In genomic region chr8:56083654-56084053, GRCm38 (mm10) we compare ENCODE assay signal across 29 mouse cellular contexts.
"Had no signal": no experiment of that assay in that cellular context is flagged by ENCODE, and none has a peak within 500 bp of the region (broad histone marks: within the 10 kb centered on the region; RNA-seq: fewer than 3 reads in every experiment).

No protein-coding gene starts in this region.

- H3K9me3 ChIP-seq: embryonic facial prominence, embryonic 10.5 days; embryonic facial prominence, embryonic 12.5 days; embryonic facial prominence, embryonic 13.5 days; embryonic facial prominence, embryonic 15.5 days; forebrain, embryonic 10.5 days; forebrain, embryonic 12.5 days; forebrain, embryonic 13.5 days; forebrain, embryonic 15.5 days had no signal

- H3K4me1 ChIP-seq: embryonic facial prominence, embryonic 10.5 days; embryonic facial prominence, embryonic 12.5 days; embryonic facial prominence, embryonic 13.5 days; embryonic facial prominence, embryonic 15.5 days; forebrain, embryonic 10.5 days; forebrain, embryonic 12.5 days; forebrain, embryonic 13.5 days; forebrain, embryonic 15.5 days had no signal

- ATAC-seq: forebrain, embryonic 13.5 days; forebrain, embryonic 14.5 days; forebrain, embryonic 15.5 days; forebrain, embryonic 16.5 days; forebrain, postnatal 0 days had no signal

- H3K4me2 ChIP-seq: embryonic facial prominence, embryonic 12.5 days; embryonic facial prominence, embryonic 13.5 days; embryonic facial prominence, embryonic 15.5 days; forebrain, embryonic 12.5 days; forebrain, embryonic 13.5 days; forebrain, embryonic 15.5 days had no signal

- H3K27ac ChIP-seq: embryonic facial prominence, embryonic 10.5 days; embryonic facial prominence, embryonic 12.5 days; embryonic facial prominence, embryonic 13.5 days; embryonic facial prominence, embryonic 15.5 days; forebrain, embryonic 10.5 days; forebrain, embryonic 12.5 days; forebrain, embryonic 13.5 days; forebrain, embryonic 15.5 days; gastrocnemius, adult 2 months; heart, adult 2 months had no signal

- H3K4me3 ChIP-seq: embryonic facial prominence, embryonic 10.5 days; embryonic facial prominence, embryonic 12.5 days; embryonic facial prominence, embryonic 13.5 days; embryonic facial prominence, embryonic 15.5 days; erythroblast, embryonic 14.5 days; forebrain, embryonic 10.5 days; forebrain, embryonic 12.5 days; forebrain, embryonic 13.5 days; forebrain, embryonic 15.5 days; gastrocnemius, adult 2 months; heart, adult 2 months had no signal

- DNase-seq: cerebellum, adult 2 months; cerebellum, adult 8-10 months; cerebellum, adult 9-10 months; cerebellum, adult 9-11 months; cerebellum, postnatal 10 days; cerebellum, postnatal 14 days; cerebellum, postnatal 25 days; cerebellum, postnatal 36 days; embryo, embryonic 11 days; forebrain, postnatal 0 days; gastrocnemius, adult 2 months; gastrocnemius, postnatal 10 days; gastrocnemius, postnatal 14 days; gastrocnemius, postnatal 25 days; gastrocnemius, postnatal 36 days; heart, adult 11 months; heart, adult 18-20 months; heart, adult 2 months had no signal

- H3K36me3 ChIP-seq: embryonic facial prominence, embryonic 10.5 days; embryonic facial prominence, embryonic 12.5 days; embryonic facial prominence, embryonic 13.5 days; embryonic facial prominence, embryonic 15.5 days; forebrain, embryonic 10.5 days; forebrain, embryonic 12.5 days; forebrain, embryonic 15.5 days had no signal

- H3K9ac ChIP-seq: embryonic facial prominence, embryonic 12.5 days; embryonic facial prominence, embryonic 13.5 days; embryonic facial prominence, embryonic 15.5 days; forebrain, embryonic 12.5 days; forebrain, embryonic 13.5 days; forebrain, embryonic 15.5 days; forebrain, postnatal 0 days had no signal

- H3K27me3 ChIP-seq: embryonic facial prominence, embryonic 12.5 days; embryonic facial prominence, embryonic 15.5 days; forebrain, embryonic 12.5 days; forebrain, embryonic 13.5 days; forebrain, embryonic 15.5 days had no signal
